Mouse (Mus musculus) B cell, adult 67 days (primary cell): Measurements from ENCODE around the gene Neurod2. TPM values are rescaled to one million over a fixed set of nuclear protein-coding genes. Genes with fewer than 3 reads are reported as not detected.

Source experiments
- total RNA-seq, 2 experiments: library from RNA; stranded (reverse); gene quantifications; 4 replicates each; pipeline ENCODE4 v1.2.4; 2023

The Neurod2 gene
- total RNA-seq: under 1 TPM in 1 of 2 experiments, not detected in 1; 0.18 TPM

DNA sequence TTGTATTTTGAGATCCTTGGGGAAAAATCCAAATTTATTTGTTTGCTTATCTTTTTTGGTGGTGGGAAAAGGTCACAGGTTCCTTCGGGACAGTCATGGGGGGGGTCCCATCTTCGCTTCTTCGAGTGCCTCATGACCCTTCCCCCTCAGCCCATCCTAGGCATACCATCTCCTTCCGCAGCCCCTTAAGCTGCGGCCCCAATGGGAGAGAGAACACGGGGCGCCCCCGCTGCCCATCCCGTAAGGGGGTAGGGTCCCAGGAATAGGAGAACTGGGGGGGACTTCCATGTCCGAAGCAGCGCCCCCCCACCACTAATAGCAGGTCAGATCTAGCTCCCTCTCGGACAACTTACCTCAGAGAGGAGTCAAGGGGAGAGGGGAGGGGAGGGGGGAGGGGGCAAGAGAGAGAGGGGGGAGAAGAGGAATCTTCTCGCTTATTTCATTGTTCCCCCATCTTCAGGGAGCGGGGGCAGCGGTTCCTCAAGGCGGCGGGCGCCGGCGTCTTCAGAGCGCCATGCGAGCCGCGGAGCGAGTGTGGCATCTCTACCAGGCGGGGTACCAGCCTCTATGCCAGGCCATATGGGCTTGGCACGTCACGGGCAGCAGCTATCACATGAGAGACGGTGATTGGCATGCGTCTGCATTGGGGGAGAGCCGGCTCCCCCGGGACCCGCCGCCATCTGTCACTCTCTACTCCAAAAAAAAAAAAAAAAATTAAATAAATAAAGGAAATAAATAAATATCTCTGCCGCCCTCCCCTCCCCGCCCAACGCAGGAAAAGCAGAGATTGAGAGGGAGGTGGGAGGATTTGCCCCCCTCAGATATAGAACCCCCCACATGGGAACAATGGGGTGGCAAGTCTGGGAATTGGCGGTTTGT lies at the start of gene Neurod2:
Gene Neurod2, minus strand, starts transcription at position 568 of the 879 bp plus-strand sequence.

DNA sequence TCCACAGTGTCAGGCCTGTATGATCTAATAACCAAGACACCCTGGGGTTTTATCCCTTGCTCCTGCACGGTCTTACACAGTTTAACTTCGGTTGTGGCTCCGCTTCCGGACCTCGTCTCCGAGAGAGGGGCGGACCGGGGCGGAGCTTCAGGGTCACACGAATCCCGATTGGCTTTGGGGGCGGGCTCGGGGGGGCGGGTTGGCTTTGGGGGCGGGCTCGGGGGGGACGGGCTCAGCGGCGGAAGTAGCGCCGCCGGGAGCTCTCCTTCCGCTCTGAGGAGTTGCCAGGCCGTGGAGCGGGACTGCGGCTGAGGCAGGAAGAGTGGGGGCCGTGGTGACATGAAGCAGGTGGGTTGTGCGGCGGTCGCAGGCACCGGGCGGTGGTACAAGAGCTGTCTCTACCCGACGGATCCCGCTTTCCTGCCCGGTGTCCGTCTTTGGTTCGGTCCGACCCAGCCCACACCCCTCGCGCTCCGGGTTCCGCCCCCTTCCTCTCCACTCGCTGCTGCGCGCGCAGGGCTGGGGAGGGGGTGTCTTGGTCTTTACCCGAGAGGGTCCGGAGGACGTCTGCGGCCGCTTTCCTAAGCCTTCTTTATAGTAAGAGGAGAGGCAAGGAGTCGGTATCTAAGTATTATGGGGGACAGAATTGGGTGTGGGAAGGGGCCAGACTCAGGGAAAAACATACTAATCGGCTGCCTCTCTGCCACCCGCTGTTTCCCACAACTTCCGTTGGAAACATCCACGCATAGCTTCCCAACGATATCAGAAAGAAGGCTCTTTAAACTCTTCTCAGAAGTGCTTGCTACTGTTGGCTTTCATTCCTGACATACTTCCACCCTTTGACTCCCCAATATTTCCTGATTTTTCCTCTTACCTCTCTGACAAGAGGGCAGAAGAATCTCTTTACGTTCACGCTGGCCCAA lies 29.0 kb upstream of the Neurod2 start, which contains the start of gene Stard3:
Gene Stard3, plus strand, starts transcription at position 208 of the 923 bp plus-strand sequence.

DNA sequence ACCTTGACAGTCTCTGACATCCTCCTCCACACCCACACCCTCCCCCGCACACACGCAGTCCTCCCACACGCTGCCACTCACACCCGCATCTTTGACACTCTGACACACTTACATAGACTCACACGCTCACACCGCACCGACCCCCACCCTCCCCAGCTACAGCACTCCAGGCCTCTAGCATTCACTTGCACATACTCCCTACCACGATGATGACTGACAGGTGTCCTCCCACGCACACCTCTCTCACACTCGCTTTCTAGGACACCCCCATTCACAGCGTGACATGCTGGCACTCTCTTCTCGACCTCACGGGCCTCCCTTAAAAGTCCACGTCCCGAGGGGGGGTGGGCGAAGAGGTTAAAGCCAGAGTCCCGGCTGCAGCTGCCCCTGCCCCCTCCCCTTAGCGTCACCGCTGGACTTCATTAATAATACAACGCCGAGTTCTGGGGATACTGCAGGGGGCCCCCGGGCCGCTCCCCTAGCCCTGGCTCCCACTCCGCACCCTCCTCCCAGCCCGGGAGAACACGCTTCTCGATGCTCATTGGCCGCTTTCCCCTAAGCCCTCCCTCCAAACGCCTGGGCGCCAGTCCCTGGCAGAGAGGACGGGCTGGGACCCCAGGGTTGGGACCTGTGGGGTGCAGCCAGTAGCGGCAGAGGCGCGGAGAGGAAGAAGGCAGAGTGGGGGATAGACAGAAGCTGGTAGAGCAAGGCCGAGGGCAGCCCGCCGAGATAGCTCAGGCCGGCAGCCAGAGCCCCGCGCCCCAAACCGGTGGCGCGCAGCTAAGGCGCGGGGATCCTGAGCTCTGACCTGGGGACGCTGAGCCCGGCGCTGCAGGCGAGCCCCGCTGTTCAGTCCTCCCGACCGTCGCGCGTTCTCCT lies 18.9 kb upstream of the Neurod2 start, which contains the start of gene Ppp1r1b:
Gene Ppp1r1b, plus strand, starts transcription at position 322 of the 879 bp plus-strand sequence.

Other genes starting within 250 kb of the Neurod2 start
- 10 to 100 TPM; 48.7 to 50.1 TPM for gene Fbxl20, start 179.2 kb downstream of the Neurod2 start, total RNA-seq
- gene Med1, start 136.4 kb downstream of the Neurod2 start, total RNA-seq: 100 to 1,000 TPM in 1 of 2 experiments, 10 to 100 TPM in 1; 81.7 to 105 TPM
- 100 to 1,000 TPM; 125 to 134 TPM for gene Cdk12, start 126.6 kb downstream of the Neurod2 start, total RNA-seq
- gene Ppp1r1b, start 18.8 kb upstream of the Neurod2 start, total RNA-seq: not detected
- 10 to 100 TPM; 39.6 to 44.8 TPM for gene Stard3, start 28.7 kb upstream of the Neurod2 start, total RNA-seq
- gene Tcap, start 54.2 kb upstream of the Neurod2 start, total RNA-seq: under 1 TPM in 1 of 2 experiments, not detected in 1; 0.62 TPM
- not detected for gene Pnmt, start 56.8 kb upstream of the Neurod2 start, total RNA-seq
- gene Pgap3, start 70.8 kb upstream of the Neurod2 start, total RNA-seq: 1 to 10 TPM; 8.0 to 9.2 TPM
- not detected for gene Erbb2, start 82.8 kb upstream of the Neurod2 start, total RNA-seq
- 10 to 100 TPM; 51.1 to 52.2 TPM for gene Mien1, start 109.3 kb upstream of the Neurod2 start, total RNA-seq
- 1 to 10 TPM in 1 of 2 experiments, under 1 TPM in 1; 0.77 to 1.1 TPM for gene Grb7, start 116.7 kb upstream of the Neurod2 start, total RNA-seq
- 100 to 1,000 TPM; 627 to 726 TPM for gene Ikzf3, start 216.4 kb upstream of the Neurod2 start, total RNA-seq
- 10 to 100 TPM in 1 of 2 experiments, 1 to 10 TPM in 1; 4.8 to 12.8 TPM for gene Zpbp2, start 221.4 kb upstream of the Neurod2 start, total RNA-seq